Mouse (Mus musculus): ENCODE measurements around the gene Fgf10. TPM values are rescaled to one million over a fixed set of nuclear protein-coding genes. Genes with fewer than 3 reads are reported as not detected.

The Fgf10 gene
- polyA plus RNA-seq, 1 experiment: 0.21 TPM

DNA sequence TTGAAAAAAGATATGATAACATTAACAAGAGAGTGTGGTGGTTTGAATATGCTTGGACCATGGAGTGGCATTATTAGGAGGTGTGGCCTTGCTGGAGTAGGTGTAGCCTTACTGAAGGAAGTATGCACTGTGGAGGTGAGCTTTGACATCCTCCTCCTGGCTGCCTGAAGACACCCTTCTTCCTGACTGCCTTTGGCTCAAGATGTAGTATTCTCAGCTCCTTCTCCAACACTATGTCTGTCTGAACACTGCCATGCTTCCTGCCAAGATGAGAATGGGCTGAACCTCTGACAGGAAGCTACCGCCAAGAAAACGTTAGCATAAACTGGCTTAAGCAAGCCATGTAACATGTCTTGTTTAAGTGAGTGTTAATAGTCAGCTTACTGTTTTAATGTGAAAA, 153.5 kb downstream of the Fgf10 start:
- no peak for DNase-seq (ENCODE audit: low read depth, low spot score)
- WGBS: 87% methylated on average over 2 of the region's 2 CpGs

DNA sequence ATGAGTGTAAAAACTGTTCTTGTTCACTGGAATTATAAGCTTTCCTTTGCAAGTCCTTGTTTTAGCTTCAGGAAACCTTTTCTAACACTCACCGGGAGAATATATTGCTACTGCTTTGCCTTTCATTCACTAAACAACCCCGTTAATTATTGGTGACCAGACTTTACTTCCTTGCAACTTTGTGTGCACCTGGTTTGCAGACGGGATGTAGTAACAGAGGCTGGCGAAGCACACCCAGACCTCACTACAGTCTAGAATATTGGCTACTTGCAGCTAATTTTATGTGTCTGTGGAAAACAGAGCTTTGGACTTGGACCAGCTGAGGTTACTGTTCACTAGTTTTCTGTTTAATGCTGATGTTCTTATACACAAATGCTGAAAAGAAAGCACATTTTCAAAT, 155.5 kb downstream of the Fgf10 start:
- WGBS: 61% methylated on average over 4 of the region's 4 CpGs
- DNase-seq (ENCODE audit: low read depth, low spot score): no peak

DNA sequence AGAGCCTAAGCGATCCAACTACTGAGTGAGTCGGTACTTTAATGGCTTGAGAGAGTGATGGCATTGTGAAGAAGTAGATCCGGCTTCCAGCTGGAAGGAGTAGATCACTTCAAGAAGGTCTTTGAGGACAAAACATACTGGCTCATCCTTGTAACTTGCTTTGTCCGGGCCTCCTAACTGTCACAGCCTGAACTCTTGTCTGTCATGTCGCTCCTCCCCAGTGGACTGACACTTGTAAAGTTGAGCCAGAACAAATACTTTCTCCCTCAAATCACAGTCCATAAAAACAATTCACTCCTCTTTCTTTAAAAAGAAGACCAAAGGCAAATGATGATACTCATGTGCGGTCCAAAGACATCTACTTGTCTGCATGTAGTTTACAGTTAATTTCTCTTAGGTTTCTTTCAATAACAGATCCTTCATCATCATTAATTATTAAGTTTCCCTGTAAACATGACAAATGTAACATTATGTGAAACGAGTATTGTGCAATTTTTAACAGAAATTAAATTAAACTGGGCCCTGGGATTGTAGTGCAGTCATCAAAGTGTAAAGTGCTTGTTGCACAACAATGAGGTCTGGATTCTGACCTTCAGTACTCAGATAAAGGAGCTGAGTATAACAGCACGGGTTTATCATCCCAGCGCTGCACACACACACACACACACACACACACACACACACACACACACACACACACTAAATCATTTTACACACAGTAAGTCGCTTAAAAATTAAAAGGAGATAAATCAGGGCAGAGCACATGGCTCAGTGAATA, 159.2 kb downstream of the Fgf10 start:
- WGBS: 75% methylated on average over 10 of the region's 10 CpGs
- no peak for DNase-seq (ENCODE audit: low read depth, low spot score)

GRCm38 (mm10) chr13:118834021-118834420, 164.4 kb downstream of the Fgf10 start:
- no peak for DNase-seq (ENCODE audit: low read depth, low spot score)

DNA sequence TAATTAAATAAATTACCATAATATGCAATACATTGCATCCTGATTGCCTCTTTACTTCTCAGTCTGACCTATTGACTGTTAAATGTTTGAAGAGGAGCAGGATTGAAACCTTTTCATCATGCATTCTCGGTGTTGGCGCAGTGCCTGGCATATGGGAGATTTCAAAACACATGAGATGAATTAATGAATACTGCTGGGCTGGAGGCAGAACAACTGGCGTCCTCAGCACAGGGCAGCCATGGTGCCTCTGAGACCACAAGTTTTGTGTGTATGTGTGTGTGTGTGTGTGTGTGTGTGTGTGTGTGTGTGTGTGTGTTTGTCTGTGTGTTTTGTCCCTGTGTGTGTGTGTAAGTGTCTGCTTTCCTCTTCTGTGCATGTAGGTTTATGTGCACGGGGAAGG, 165.5 kb downstream of the Fgf10 start:
- 71% methylated on average over 4 of the region's 4 CpGs for WGBS

More for the DNA sequence above, 165.5 kb downstream of the Fgf10 start:
- no peak for DNase-seq (ENCODE audit: low read depth, low spot score)
